Mouse (Mus musculus): ENCODE data around the gene Slc12a4.

DNA sequence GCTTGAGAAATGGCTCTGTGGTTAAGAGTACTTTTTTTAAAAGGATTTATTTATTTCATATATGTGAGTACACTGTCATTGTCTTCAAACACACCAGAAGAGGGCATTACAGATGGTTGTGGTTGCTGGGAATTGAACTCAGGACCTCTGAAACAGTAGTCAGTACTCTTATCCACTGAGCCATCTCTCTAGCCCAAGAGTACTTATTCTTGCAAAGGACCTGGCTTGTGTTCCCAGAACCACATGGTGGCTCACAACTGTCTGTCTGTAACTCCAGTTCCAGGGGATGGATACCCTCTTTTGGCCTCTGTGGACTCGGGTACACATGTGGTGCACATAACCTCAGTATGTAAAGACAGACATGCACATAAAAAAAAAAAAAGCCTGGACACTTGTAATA is 3.5 kb upstream of the Slc12a4 start:
- TF ChIP-seq CHD2 (IDR thresholded peaks at IDR 0.05; ENCODE audit: low read depth, low read length) (no peak), ZNF384 (IDR thresholded peaks at IDR 0.05; ENCODE audit: low read depth, low read length) (no peak)

Measured in ES-E14 (cell line).